Mouse (Mus musculus): Measurements from ENCODE around the gene Bsn. TPM values are rescaled to one million over a fixed set of nuclear protein-coding genes. Genes with fewer than 3 reads are reported as not detected.
"Not testable (repeated sequence)": the region's sequence is repeated elsewhere in the genome, so short reads cannot be mapped to it uniquely, and the experiment has no call there.

The Bsn gene
- polyA plus RNA-seq, 1 experiment from 2014 or later = 1.3 TPM

- no peak for DNase-seq (ENCODE audit: low spot score)
- Histone ChIP-seq H3K27me3 (ENCODE audit: insufficient read depth, poor library complexity, severe bottlenecking) (0 out of 2 replicates have a peak, but pooled peaks cover 2% of the 10 kb centered on the region), H3K9me3 (no peaks in the 10 kb centered on the region; the same call in 1 of the 2 replicates), H3K36me3 (no peaks in the 10 kb centered on the region), H3K4me3 (no peak overlapping the region), H3K27ac (no peak overlapping the region), H3K4me1 (peaks cover 18% of the 10 kb centered on the region)
- 69% methylated on average over 7 of the region's 7 CpGs for WGBS
Measured at GRCm38 (mm10) chr9:108139963-108140695, 50.1 kb downstream of the Bsn start.

GRCm38 (mm10) chr9:108139169-108139962 is 50.8 kb downstream of the Bsn start:
- no peaks in the 10 kb centered on the region; the same call in 1 of the 2 replicates for H3K9me3 ChIP-seq
- no peak overlapping the region for H3K4me3 ChIP-seq
- no peak overlapping the region for H3K27ac ChIP-seq
- DNase-seq (ENCODE audit: low spot score) = no peak
- 0 out of 2 replicates have a peak, but pooled peaks cover 2% of the 10 kb centered on the region for H3K27me3 ChIP-seq (ENCODE audit: insufficient read depth, poor library complexity, severe bottlenecking)
- no peaks in the 10 kb centered on the region for H3K36me3 ChIP-seq
- 80% methylated on average over 17 of the region's 17 CpGs for WGBS
- peaks cover 14% of the 10 kb centered on the region for H3K4me1 ChIP-seq

- H3K4me1 ChIP-seq = peaks cover 13% of the 10 kb centered on the region
- no peak overlapping the region for H3K27ac ChIP-seq
- no peak overlapping the region for H3K4me3 ChIP-seq
- WGBS = 71% methylated on average over 6 of the region's 6 CpGs
- no peaks in the 10 kb centered on the region; the same call in 1 of the 2 replicates for H3K9me3 ChIP-seq
- DNase-seq (ENCODE audit: low spot score) = no peak
- peaks cover 2% of the 10 kb centered on the region; the same call in 1 of the 2 replicates for H3K27me3 ChIP-seq (ENCODE audit: insufficient read depth, poor library complexity, severe bottlenecking)
- H3K36me3 ChIP-seq = no peaks in the 10 kb centered on the region
Measured at GRCm38 (mm10) chr9:108138118-108138517, 52.1 kb downstream of the Bsn start.

- H3K27me3 ChIP-seq (ENCODE audit: insufficient read depth, poor library complexity, severe bottlenecking) = peaks cover 2% of the 10 kb centered on the region; the same call in 1 of the 2 replicates
- H3K9me3 ChIP-seq = no peaks in the 10 kb centered on the region
- H3K4me1 ChIP-seq = peaks cover 13% of the 10 kb centered on the region
- H3K36me3 ChIP-seq = no peaks in the 10 kb centered on the region
- no peak for DNase-seq (ENCODE audit: low spot score)
- 13% methylated on average over 17 of the region's 17 CpGs for WGBS
- peak overlapping the region; percentile 22; the same call in 1 of the 2 replicates for H3K4me3 ChIP-seq
- H3K27ac ChIP-seq = 0 out of 2 replicates have a peak overlapping the region, but pooled peaks have one; percentile 56
Measured at GRCm38 (mm10) chr9:108137523-108137922, 52.7 kb downstream of the Bsn start.

- peak overlapping the region; percentile 22; the same call in 1 of the 2 replicates for H3K4me3 ChIP-seq
- H3K9me3 ChIP-seq = no peaks in the 10 kb centered on the region
- peaks cover 2% of the 10 kb centered on the region; the same call in 1 of the 2 replicates for H3K27me3 ChIP-seq (ENCODE audit: insufficient read depth, poor library complexity, severe bottlenecking)
- peaks cover 13% of the 10 kb centered on the region for H3K4me1 ChIP-seq
- no peak for DNase-seq (ENCODE audit: low spot score)
- 75% methylated on average over 6 of the region's 6 CpGs for WGBS
- H3K36me3 ChIP-seq = no peaks in the 10 kb centered on the region
- 0 out of 2 replicates have a peak overlapping the region, but pooled peaks have one; percentile 56 for H3K27ac ChIP-seq
Measured at GRCm38 (mm10) chr9:108136930-108137462, 53.2 kb downstream of the Bsn start.

GRCm38 (mm10) chr9:108136225-108136624 is 54.0 kb downstream of the Bsn start:
- no peaks in the 10 kb centered on the region for H3K9me3 ChIP-seq
- peaks cover 13% of the 10 kb centered on the region for H3K4me1 ChIP-seq
- H3K27ac ChIP-seq = no peak overlapping the region
- no peak for DNase-seq (ENCODE audit: low spot score)
- H3K4me3 ChIP-seq = no peak overlapping the region
- no peaks in the 10 kb centered on the region for H3K36me3 ChIP-seq
- H3K27me3 ChIP-seq (ENCODE audit: insufficient read depth, poor library complexity, severe bottlenecking) = peaks cover 2% of the 10 kb centered on the region; the same call in 1 of the 2 replicates
- WGBS = 38% methylated on average over 1 of the region's 1 CpGs

GRCm38 (mm10) chr9:108135679-108136078 is 54.5 kb downstream of the Bsn start:
- H3K36me3 ChIP-seq; DNase-seq (ENCODE audit: low spot score); H3K4me3 ChIP-seq; H3K27me3 ChIP-seq (ENCODE audit: insufficient read depth, poor library complexity, severe bottlenecking); H3K27ac ChIP-seq; H3K9me3 ChIP-seq: not testable (repeated sequence)
- WGBS = 86% methylated on average over 3 of the region's 3 CpGs
- peaks cover 13% of the 10 kb centered on the region for H3K4me1 ChIP-seq

GRCm38 (mm10) chr9:108133478-108133877 is 56.7 kb downstream of the Bsn start:
- Histone ChIP-seq H3K27ac (no peak overlapping the region; the same call in 1 of the 2 replicates), H3K36me3 (no peaks in the 10 kb centered on the region), H3K4me1 (peaks cover 21% of the 10 kb centered on the region), H3K27me3 (ENCODE audit: insufficient read depth, poor library complexity, severe bottlenecking) (peaks cover 2% of the 10 kb centered on the region), H3K4me3 (no peak overlapping the region), H3K9me3 (no peaks in the 10 kb centered on the region)
- no peak for DNase-seq (ENCODE audit: low spot score)
- 90% methylated on average over 1 of the region's 1 CpGs for WGBS

GRCm38 (mm10) chr9:108132373-108132772 is 57.8 kb downstream of the Bsn start:
- WGBS = 86% methylated on average over 3 of the region's 3 CpGs

GRCm38 (mm10) chr9:108131502-108131901 is 58.7 kb downstream of the Bsn start:
- 83% methylated on average over 5 of the region's 5 CpGs for WGBS
- Histone ChIP-seq H3K9me3 (no peaks in the 10 kb centered on the region), H3K4me1 (peaks cover 13% of the 10 kb centered on the region; the same call in 1 of the 2 replicates), H3K4me3 (no peak overlapping the region), H3K27me3 (ENCODE audit: insufficient read depth, poor library complexity, severe bottlenecking) (no peaks in the 10 kb centered on the region; the same call in none of the 2 replicates), H3K36me3 (no peaks in the 10 kb centered on the region), H3K27ac (no peak overlapping the region)
- DNase-seq (ENCODE audit: low spot score) = no peak

More at GRCm38 (mm10) chr9:108132373-108132772, 57.8 kb downstream of the Bsn start:
- H3K4me1 ChIP-seq = peaks cover 21% of the 10 kb centered on the region
- no peak overlapping the region for H3K4me3 ChIP-seq
- no peak overlapping the region for H3K27ac ChIP-seq
- no peaks in the 10 kb centered on the region; the same call in none of the 2 replicates for H3K27me3 ChIP-seq (ENCODE audit: insufficient read depth, poor library complexity, severe bottlenecking)
- H3K36me3 ChIP-seq = no peaks in the 10 kb centered on the region
- no peaks in the 10 kb centered on the region for H3K9me3 ChIP-seq
- DNase-seq (ENCODE audit: low spot score) = no peak

GRCm38 (mm10) chr9:108129042-108129948 is 60.9 kb downstream of the Bsn start:
- no peak overlapping the region for H3K4me3 ChIP-seq
- 70% methylated on average over 13 of the region's 13 CpGs for WGBS
- DNase-seq (ENCODE audit: low spot score) = no peak

GRCm38 (mm10) chr9:108128248-108128647 is 61.9 kb downstream of the Bsn start:
- H3K36me3 ChIP-seq = no peaks in the 10 kb centered on the region; the same call in 1 of the 2 replicates
- peaks cover 11% of the 10 kb centered on the region for H3K27me3 ChIP-seq (ENCODE audit: insufficient read depth, poor library complexity, severe bottlenecking)
- 64% methylated on average over 11 of the region's 11 CpGs for WGBS
- no peak for DNase-seq (ENCODE audit: low spot score)
- H3K27ac ChIP-seq = no peak overlapping the region
- H3K4me3 ChIP-seq = no peak overlapping the region
- H3K9me3 ChIP-seq = no peaks in the 10 kb centered on the region
- H3K4me1 ChIP-seq = peaks cover 25% of the 10 kb centered on the region

More at GRCm38 (mm10) chr9:108129042-108129948, 60.9 kb downstream of the Bsn start:
- Histone ChIP-seq H3K27ac (no peak overlapping the region), H3K27me3 (ENCODE audit: insufficient read depth, poor library complexity, severe bottlenecking) (peaks cover 11% of the 10 kb centered on the region), H3K36me3 (no peaks in the 10 kb centered on the region; the same call in 1 of the 2 replicates), H3K4me1 (peaks cover 25% of the 10 kb centered on the region), H3K9me3 (no peaks in the 10 kb centered on the region)

All from heart, embryonic 10.5 days (tissue).